Mouse (Mus musculus) bone marrow macrophage, adult 2 months (primary cell): Measurements from ENCODE around the gene Ipcef1. TPM values are rescaled to one million over a fixed set of nuclear protein-coding genes. Genes with fewer than 3 reads are reported as not detected.

Experiments
- H3K27ac ChIP-seq: 2 replicates; pipeline ENCODE4 v1.5.1; 2012; ENCODE audit warnings: low read depth, low read length; ENCODE audit not compliant: insufficient read depth
- H3K4me1 ChIP-seq: 2 replicates; pipeline ENCODE4 v1.6.1; 2012; ENCODE audit warnings: low read length; ENCODE audit not compliant: control insufficient read depth, insufficient read depth
- H3K4me3 ChIP-seq: 2 replicates; pipeline ENCODE4 v1.5.1; 2012; ENCODE audit warnings: mild to moderate bottlenecking, low read length, moderate library complexity; ENCODE audit not compliant: insufficient read depth
- CTCF ChIP-seq: IDR thresholded peaks from 2 replicates; pipeline ENCODE4 v1.5.1; 2012; ENCODE audit warnings: low read depth, mild to moderate bottlenecking, low read length, moderate library complexity
- POLR2A ChIP-seq: IDR thresholded peaks from 2 replicates; pipeline ENCODE4 v1.6.1; 2012; ENCODE audit warnings: mild to moderate bottlenecking, low read depth, low read length, borderline replicate concordance
- polyA plus RNA-seq: library from polyadenylated mRNA; stranded (reverse); fragments of >200 nt; gene quantifications from 2 replicates; pipeline ENCODE4 v1.2.4, GENCODE M21; 2012; ENCODE audit not compliant: missing spikeins, insufficient read depth, insufficient read length

Ipcef1 gene
- polyA plus RNA-seq, 1 experiment, result 0.36 TPM

GRCm38 (mm10) chr10:6855812-6856211 is 196.5 kb downstream of the Ipcef1 start:
- no peak overlapping the region for H3K4me3 ChIP-seq
- TF ChIP-seq POLR2A (no peak), CTCF (no peak)
- H3K4me1 ChIP-seq, result no peaks in the 10 kb centered on the region
- H3K27ac ChIP-seq, result no peak overlapping the region

DNA sequence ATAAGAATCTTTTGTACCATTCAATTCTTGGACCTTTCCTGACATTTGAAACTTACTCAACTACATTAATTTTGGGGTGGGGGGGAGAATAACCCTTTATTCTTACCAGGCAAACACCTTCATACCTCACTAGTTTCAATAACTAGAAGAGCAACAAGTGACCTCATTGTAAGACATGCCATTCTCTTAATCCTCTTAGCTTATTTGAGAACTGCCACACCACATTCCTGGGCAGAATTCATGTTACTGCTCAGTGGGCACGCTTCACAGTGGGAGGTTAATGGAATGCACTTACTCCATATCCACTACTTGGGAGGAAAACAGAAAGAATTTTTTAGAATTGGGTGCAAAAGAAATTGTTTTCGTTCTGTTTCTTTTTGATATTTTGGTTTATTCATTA is 203.4 kb downstream of the Ipcef1 start:
- no peak for TF ChIP-seq CTCF
- no peak for TF ChIP-seq POLR2A
- Histone ChIP-seq H3K4me1 (no peaks in the 10 kb centered on the region), H3K4me3 (no peak overlapping the region), H3K27ac (no peak overlapping the region)

- TF ChIP-seq CTCF (no peak), POLR2A (no peak)
Measured at GRCm38 (mm10) chr10:6848162-6848754, 204.0 kb downstream of the Ipcef1 start.

DNA sequence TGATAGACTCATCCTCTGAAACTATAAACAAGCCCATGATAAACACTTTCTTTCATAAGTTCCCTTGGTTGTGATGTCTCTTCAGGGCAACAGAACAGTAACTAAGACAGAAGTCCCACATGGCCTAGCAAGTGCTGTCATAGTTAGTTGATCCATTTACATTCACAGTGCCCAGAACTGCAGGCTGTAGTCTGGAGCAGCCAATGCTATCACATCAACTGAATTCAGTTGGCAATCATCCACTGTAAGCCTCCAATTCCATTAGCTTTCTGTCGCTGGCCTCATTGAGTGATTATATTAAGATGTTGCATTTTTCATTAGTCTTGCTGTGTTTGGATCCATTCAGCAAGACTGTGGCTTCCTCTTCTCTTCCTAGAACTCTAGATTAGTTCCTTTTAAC is 206.0 kb downstream of the Ipcef1 start:
- no peak overlapping the region for H3K4me3 ChIP-seq
- H3K4me1 ChIP-seq, result no peaks in the 10 kb centered on the region
- H3K27ac ChIP-seq, result no peak overlapping the region
- TF ChIP-seq CTCF (no peak), POLR2A (no peak)

More at GRCm38 (mm10) chr10:6848162-6848754, 204.0 kb downstream of the Ipcef1 start:
- H3K4me3 ChIP-seq, result no peak overlapping the region
- no peaks in the 10 kb centered on the region for H3K4me1 ChIP-seq
- no peak overlapping the region for H3K27ac ChIP-seq

DNA sequence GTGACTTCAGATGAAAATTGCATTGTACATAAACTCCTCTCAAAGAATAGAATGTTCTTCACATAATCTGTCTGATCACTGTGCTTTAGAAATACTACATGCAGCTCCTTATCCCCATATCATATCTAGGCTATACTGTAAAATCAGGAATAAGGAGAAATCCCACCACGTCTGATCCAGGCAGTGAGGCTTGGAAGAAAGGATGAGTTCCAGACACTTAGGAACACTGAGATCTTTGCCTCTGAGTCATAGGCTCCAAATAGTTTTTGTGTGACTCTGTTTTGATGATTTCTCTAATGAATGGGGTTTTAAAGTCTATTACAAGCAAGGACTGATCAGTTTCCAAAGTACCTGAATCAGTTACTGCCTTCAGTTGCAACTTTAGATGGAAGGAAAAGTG is 210.1 kb downstream of the Ipcef1 start:
- no peak for TF ChIP-seq CTCF
- TF ChIP-seq POLR2A, result no peak
- Histone ChIP-seq H3K4me3 (no peak overlapping the region), H3K4me1 (no peaks in the 10 kb centered on the region), H3K27ac (no peak overlapping the region)

Other genes with a start within 250 kb of the Ipcef1 start
- 4.8 and 5.0 TPM in 2 replicates for gene Cnksr3, start 159.8 kb upstream of the Ipcef1 start, polyA plus RNA-seq